Mouse (Mus musculus) limb, embryonic 12.5 days (tissue): Measurements from ENCODE around the gene Opn5. TPM values are rescaled to one million over a fixed set of nuclear protein-coding genes. Genes with fewer than 3 reads are reported as not detected.

ENCODE experiments used
- ATAC-seq: fragments of 200-750 bp; cut with Nextera tagmentation; 2 replicates; pipeline ENCODE4 v1.8.0; 2017; ENCODE audit warnings: low read depth, moderate TSS enrichment; ENCODE audit not compliant: insufficient number of reproducible peaks, insufficient read depth, low FRiP score, low TSS enrichment
- H3K27ac ChIP-seq: fragments of 300-500 bp; sonication (generic); 2 replicates; pipeline ENCODE4 v1.5.1; 2016; ENCODE audit warnings: mild to moderate bottlenecking, moderate library complexity
- H3K27me3 ChIP-seq: fragments of 300-500 bp; sonication (generic); 2 replicates; pipeline ENCODE4 v1.6.1; 2016; ENCODE audit warnings: mild to moderate bottlenecking, moderate library complexity
- H3K36me3 ChIP-seq: fragments of 300-500 bp; sonication (generic); 2 replicates; pipeline ENCODE4 v1.6.1; 2016; ENCODE audit warnings: mild to moderate bottlenecking, moderate library complexity
- H3K4me1 ChIP-seq: fragments of 300-500 bp; sonication (generic); replicated peaks from 2 replicates; pipeline ENCODE4 v1.6.1; 2016
- H3K4me2 ChIP-seq: fragments of 300-500 bp; sonication (generic); 2 replicates; pipeline ENCODE4 v1.6.1; 2016; ENCODE audit warnings: mild to moderate bottlenecking, moderate library complexity
- H3K4me3 ChIP-seq: fragments of 300-500 bp; sonication (generic); replicated peaks from 2 replicates; pipeline ENCODE4 v1.5.1; 2016; ENCODE audit warnings: mild to moderate bottlenecking
- H3K9ac ChIP-seq: fragments of 300-500 bp; sonication (generic); replicated peaks from 2 replicates; pipeline ENCODE4 v1.6.1; 2016; ENCODE audit warnings: mild to moderate bottlenecking, moderate library complexity
- H3K9me3 ChIP-seq: fragments of 300-500 bp; sonication (generic); 2 replicates; pipeline ENCODE4 v1.6.1; 2016; ENCODE audit warnings: mild to moderate bottlenecking, moderate library complexity
- WGBS: fragments of 180-500 bp; shearing (Covaris S2); methylation state at CpG from one replicate; pipeline ENCODE4 v1.1.7; 2016; 5-methylcytosine and 5-hydroxymethylcytosine counted together
- polyA plus RNA-seq: library from polyadenylated mRNA; unstranded; fragments of >200 nt; fragmentation: Nextera tagmentation; extraction: Ambion mirVana; gene quantifications from 2 replicates; pipeline ENCODE4 v1.2.1, GENCODE M21; 2016

Gene Opn5
- polyA plus RNA-seq, 1 experiment from 2014 or later = not detected

DNA sequence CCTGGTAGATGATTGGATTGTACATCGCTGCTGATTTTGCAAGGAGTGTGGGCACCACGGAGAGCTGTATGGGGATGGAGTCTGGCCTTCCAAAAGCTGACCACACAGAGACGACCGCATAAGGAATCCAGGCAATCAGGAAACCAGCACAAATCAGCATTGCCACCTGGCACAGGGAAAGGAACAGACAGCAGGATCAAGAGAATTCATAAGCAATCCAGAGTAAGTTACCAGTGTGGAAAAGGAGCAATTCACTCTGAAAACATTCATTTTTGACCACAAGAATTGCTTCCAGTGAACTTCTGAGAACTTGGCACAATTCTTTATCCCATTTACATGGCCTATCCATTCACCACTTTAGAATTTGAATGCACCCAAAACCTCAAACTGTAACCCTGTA, 30.6 kb downstream of the Opn5 start:
- Histone ChIP-seq H3K4me3 (no peak overlapping the region), H3K4me2 (no peak overlapping the region), H3K9me3 (no peaks in the 10 kb centered on the region), H3K36me3 (no peaks in the 10 kb centered on the region), H3K27ac (no peak overlapping the region), H3K4me1 (peaks cover 17% of the 10 kb centered on the region), H3K27me3 (no peaks in the 10 kb centered on the region), H3K9ac (no peak overlapping the region)
- no peak for ATAC-seq
- 79% methylated on average over 4 of the region's 4 CpGs for WGBS

DNA sequence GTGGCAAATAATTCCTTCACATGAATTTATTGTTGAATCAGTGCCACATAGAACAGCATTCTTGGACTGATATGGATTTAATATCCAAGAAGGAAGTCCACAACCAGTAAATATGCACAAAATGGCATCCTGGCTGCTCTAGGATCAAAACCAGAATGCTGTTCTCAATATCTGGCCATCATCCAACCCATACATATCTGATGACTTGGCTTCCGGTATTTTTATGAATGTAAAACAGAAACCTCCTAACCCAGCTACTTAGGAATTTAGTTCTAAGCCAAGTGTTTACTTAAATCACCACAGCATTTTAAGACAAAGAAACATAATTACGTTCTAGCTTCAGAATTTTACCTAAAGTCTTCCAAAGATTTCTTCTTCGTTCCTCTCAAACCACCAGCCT, 31.0 kb downstream of the Opn5 start:
- Histone ChIP-seq H3K36me3 (no peaks in the 10 kb centered on the region), H3K27ac (no peak overlapping the region), H3K4me1 (peaks cover 17% of the 10 kb centered on the region), H3K27me3 (no peaks in the 10 kb centered on the region), H3K9ac (no peak overlapping the region), H3K4me2 (no peak overlapping the region), H3K4me3 (no peak overlapping the region), H3K9me3 (no peaks in the 10 kb centered on the region)
- no peak for ATAC-seq
- 79% methylated on average over 3 of the region's 3 CpGs for WGBS

DNA sequence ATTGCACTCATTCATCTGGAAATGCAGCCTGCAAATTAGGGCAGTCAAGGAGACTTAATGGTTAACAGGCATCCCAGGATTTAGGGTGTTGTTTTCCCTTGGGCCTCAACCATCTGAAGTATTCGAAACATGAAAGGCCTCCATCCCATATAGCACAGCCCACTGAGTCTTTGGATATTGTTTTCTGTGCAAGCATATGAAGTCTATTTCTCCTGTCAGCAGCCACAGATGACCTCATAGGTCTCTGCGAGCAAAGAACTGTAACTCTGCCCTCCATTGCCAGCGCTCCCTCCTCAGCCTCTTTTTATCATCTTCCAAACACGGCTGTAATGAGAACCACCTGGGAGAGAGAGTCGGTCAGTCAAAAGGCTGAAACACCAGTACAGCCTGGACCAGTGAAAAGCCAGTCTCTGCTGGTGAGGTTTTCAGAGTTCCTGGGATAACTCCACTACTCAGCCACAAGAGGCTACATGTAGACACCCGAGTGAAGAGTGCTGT, 34.5 kb downstream of the Opn5 start:
- no peak overlapping the region for H3K4me3 ChIP-seq
- H3K27me3 ChIP-seq = no peaks in the 10 kb centered on the region
- H3K27ac ChIP-seq = peak overlapping the region; percentile 64
- no peaks in the 10 kb centered on the region for H3K9me3 ChIP-seq
- 13% methylated on average over 6 of the region's 6 CpGs for WGBS
- peak overlapping the region; percentile 41 for H3K4me2 ChIP-seq
- peaks cover 17% of the 10 kb centered on the region for H3K4me1 ChIP-seq
- H3K9ac ChIP-seq = no peak overlapping the region
- peak; percentile 92 for ATAC-seq
- H3K36me3 ChIP-seq = no peaks in the 10 kb centered on the region

DNA sequence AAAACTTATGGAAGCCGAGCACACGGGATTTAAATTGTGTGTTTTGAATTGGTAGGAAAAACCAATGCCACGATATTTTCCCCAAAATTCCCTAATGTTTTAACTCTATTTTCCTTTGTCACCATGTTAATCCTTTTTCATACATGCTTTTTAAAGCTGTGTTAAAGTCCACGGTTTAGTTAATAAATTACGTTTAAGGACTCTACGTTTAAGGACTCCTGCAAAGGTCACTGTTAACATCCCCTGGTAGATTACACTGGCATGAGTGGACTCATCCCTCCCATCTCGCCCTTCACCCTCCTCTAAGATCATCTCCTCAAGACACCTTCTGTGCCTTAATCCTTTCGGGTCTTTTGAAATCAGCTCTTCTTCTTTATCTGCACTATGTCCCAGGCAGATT, 37.4 kb downstream of the Opn5 start:
- Histone ChIP-seq H3K9ac (no peak overlapping the region), H3K27me3 (no peaks in the 10 kb centered on the region), H3K4me2 (no peak overlapping the region), H3K36me3 (no peaks in the 10 kb centered on the region), H3K27ac (no peak overlapping the region), H3K4me3 (no peak overlapping the region), H3K4me1 (peaks cover 17% of the 10 kb centered on the region), H3K9me3 (no peaks in the 10 kb centered on the region)
- WGBS = 88% methylated on average over 8 of the region's 8 CpGs
- ATAC-seq = no peak

DNA sequence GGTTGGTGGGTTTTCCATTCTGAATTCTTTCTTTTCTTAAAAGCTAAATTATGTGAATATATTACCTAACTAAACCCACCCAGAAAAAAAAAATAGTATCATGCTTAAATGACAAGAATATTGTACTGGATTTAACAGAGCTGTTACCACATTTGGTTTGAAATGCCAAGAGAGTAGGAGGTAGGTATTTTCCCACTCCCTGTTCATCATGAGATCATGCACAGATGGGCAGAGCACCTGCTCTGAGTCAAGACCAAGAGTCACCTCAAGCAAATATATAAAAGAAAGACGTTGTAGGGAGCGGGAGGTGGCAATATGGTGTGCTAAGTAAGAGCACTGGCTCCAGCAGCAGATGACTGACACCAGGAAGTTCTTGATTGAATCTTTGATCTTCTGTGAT, 61.6 kb downstream of the Opn5 start:
- no peak overlapping the region for H3K4me3 ChIP-seq
- no peak for ATAC-seq
- H3K9me3 ChIP-seq = no peaks in the 10 kb centered on the region
- H3K36me3 ChIP-seq = no peaks in the 10 kb centered on the region
- H3K27ac ChIP-seq = no peak overlapping the region
- no peaks in the 10 kb centered on the region for H3K27me3 ChIP-seq
- H3K9ac ChIP-seq = no peak overlapping the region
- H3K4me2 ChIP-seq = no peak overlapping the region
- H3K4me1 ChIP-seq = no peaks in the 10 kb centered on the region
- WGBS = 86% methylated on average over 2 of the region's 2 CpGs

DNA sequence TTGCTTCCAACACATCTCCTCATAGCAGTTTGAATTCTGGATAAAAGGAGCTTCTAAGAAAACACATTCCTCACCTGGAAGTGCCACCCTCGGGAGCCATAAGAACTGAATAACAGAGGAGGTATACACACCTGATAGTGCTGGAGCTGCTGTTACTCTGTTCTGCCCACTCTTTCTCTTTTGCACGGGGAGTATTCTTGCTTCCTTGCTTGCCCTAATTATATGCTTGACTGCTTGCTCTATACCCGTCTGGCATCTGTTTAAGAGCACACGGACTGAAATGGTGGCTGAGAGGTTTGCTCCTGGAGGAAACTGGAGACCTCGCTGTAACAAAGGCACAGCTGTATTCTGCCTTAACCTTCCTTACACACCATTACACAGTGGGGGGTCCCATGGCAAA, 81.0 kb downstream of the Opn5 start:
- ATAC-seq = no peak
- no peak overlapping the region for H3K4me3 ChIP-seq
- no peaks in the 10 kb centered on the region for H3K4me1 ChIP-seq
- no peaks in the 10 kb centered on the region for H3K27me3 ChIP-seq
- H3K9me3 ChIP-seq = no peaks in the 10 kb centered on the region
- H3K27ac ChIP-seq = no peak overlapping the region
- WGBS = 47% methylated on average over 5 of the region's 5 CpGs
- no peak overlapping the region for H3K4me2 ChIP-seq
- no peak overlapping the region for H3K9ac ChIP-seq
- no peaks in the 10 kb centered on the region for H3K36me3 ChIP-seq

DNA sequence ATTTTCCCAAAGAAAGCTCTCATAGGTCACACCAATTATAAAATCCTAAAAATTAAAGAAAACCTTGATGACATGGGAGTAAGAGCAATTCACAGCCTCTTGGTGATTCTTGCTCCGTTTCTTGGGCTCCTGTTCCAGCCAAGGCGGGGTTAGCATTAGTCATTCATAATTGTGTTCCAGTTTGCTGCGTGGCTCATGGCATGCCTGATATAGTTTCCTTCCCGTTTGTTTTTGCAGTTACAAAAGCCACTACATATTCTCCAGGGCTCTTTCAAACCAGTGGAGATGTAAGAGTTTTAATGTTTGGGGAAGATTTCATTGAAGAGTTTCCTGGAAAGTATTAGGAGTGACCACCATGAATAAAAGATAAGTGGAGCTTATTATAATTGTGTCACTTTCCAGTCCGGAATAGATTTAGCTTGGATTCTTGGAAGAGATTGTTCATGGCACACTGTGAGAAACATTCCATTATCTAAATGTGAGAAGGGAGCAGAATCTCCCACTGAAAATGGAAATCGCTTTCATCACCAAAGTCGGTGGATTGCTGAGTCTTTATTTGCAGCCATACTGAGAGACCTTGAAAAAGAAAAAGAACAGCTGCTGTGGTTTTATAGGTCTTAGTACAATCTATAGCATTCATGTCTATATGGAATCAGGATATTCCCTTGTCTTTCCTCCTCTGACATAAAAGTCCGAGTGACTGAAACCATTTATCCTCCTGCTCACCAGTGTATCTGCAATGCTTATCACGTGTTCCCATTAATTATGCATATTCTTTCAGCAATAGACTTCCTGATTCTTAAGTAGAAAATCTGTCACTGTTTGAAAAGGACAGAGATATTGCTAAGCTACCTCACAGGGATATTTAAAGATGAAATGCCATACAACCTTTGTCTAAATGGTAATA, 101.6 kb downstream of the Opn5 start:
- no peak overlapping the region for H3K4me3 ChIP-seq
- no peaks in the 10 kb centered on the region for H3K4me1 ChIP-seq
- H3K36me3 ChIP-seq = no peaks in the 10 kb centered on the region
- H3K27ac ChIP-seq = no peak overlapping the region
- no peak overlapping the region for H3K4me2 ChIP-seq
- H3K9ac ChIP-seq = no peak overlapping the region
- H3K27me3 ChIP-seq = no peaks in the 10 kb centered on the region
- no peak for ATAC-seq
- 81% methylated on average over 9 of the region's 9 CpGs for WGBS
- H3K9me3 ChIP-seq = no peaks in the 10 kb centered on the region

Other genes with a start within 250 kb of the Opn5 start
- 0.06 and 0.11 TPM in 2 replicates for gene Adgrf4, start 80.9 kb upstream of the Opn5 start, polyA plus RNA-seq
- 0.06 and 0.11 TPM in 2 replicates for gene Adgrf2, start 130.8 kb upstream of the Opn5 start, polyA plus RNA-seq